Mouse (Mus musculus) heart, adult 9 months (tissue): ENCODE measurements around the gene Ankrd28.

Experiments used
- DNase-seq, 2 experiments: peaks; one replicate each; pipeline ENCODE4 v3.0.0; 2022; ENCODE audit warnings: low spot score in 2 of 2

Ankrd28 gene

DNA sequence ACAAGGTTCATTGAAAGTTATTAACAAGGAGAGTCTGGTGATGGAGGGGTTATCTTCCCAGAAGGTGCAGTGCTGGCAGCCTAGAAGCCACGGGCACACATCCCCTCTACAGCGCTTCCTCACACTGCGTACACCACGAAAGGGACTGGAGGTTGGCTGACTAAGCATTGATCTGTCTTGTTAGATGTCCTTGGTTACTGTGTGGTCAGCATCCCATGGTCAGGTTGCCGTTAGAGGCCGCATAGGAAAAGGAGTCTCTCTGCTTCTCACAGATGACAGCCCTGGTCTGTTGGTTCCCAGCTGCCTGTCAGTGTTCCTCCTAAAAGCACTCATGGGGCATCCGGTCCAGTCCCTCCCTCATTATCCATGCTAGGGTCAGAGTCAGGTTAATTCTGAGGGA, 179.2 kb downstream of the Ankrd28 start:
- DNase-seq, result no peak

- DNase-seq, result no peak
Observed at GRCm38 (mm10) chr14:31650347-31650746, 180.1 kb downstream of the Ankrd28 start.
